Mouse (Mus musculus): ENCODE measurements around the gene Gm29276. TPM values are rescaled to one million over a fixed set of nuclear protein-coding genes. Genes with fewer than 3 reads are reported as not detected.
"Not testable (repeated sequence)": the region's sequence is repeated elsewhere in the genome, so short reads cannot be mapped to it uniquely, and the experiment has no call there.

Gene Gm29276
- total RNA-seq (2021), result not detected

GRCm38 (mm10) chrY:42582150-42582549, at the start of gene Gm29276:
Gm29276 (minus strand) TSS chrY:42582250.
- intact Hi-C loops (cut with DNase I); DNase-seq (ENCODE audit: extremely low spot score in 1 of 2, low spot score in 2 of 2): not testable (repeated sequence)
